Mouse (Mus musculus): ENCODE data around the gene P2ry6. TPM values are rescaled to one million over a fixed set of nuclear protein-coding genes. Genes with fewer than 3 reads are reported as not detected.

Gene P2ry6
- 11.4 and 15.7 TPM in 2 replicates for polyA plus RNA-seq (2015; fragmentation: Nextera tagmentation; extraction: Ambion mirVana)

DNA sequence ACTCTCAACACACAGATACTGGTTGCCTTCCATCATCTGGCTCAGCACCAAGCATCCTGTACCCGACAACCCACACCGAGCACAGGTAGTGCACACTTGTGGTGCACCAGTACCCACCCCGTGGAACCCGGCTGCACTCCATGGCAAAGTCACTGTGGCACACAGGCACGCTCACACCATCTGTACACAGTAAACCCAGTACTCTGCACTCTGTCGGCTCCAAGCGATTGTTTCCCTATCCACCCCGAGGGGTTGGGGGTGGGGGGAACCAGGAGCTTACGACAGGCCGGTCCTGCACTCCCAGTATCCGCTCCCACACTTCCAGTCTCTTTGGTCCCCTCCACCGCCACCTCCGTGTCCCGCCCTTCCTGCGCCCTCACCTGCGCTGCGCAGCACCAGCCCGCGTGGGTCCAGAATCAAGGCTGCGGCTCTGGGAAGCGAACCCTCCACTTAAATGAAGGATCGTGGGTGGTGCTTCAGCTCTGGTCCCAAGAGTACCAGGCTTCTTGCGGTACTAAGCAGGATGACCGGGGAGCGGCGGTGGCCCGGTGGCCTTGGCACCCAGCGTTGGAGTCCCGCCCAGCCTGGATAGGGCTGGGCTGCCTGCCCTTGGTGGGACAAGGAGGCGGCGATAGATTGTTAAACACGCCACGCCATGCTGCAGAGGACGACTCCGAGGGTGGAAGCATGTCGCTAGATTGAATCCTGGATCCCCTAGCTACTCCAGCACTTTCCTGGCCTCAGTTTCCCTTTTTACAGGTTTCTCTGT, at the start of gene P2ry6:
P2ry6 (minus strand) TSS at position 515 of the 769 bp plus-strand sequence.

DNA sequence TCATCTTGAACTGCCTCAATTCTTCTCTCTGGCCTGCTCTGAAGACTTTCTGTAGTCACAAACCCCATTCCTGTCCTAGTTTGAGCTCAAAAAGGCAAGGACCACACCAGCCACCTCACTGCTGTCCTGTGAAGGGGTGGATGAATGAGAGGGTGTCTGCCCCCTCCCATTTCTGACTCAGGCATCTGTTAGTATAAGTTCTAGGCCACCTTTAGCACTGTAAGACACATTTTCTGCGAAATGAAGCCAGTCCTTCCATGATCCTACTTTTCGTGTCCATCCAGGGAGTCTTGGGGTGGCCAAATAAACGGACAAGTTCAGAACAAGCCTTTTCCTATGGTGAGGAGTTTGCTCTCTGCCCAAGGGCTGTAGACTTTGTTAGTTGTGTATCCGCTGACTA, 38.1 kb upstream of the P2ry6 start, which contains the start of gene P2ry2:
P2ry2 (minus strand) TSS at position 326 of the 400 bp plus-strand sequence.

DNA sequence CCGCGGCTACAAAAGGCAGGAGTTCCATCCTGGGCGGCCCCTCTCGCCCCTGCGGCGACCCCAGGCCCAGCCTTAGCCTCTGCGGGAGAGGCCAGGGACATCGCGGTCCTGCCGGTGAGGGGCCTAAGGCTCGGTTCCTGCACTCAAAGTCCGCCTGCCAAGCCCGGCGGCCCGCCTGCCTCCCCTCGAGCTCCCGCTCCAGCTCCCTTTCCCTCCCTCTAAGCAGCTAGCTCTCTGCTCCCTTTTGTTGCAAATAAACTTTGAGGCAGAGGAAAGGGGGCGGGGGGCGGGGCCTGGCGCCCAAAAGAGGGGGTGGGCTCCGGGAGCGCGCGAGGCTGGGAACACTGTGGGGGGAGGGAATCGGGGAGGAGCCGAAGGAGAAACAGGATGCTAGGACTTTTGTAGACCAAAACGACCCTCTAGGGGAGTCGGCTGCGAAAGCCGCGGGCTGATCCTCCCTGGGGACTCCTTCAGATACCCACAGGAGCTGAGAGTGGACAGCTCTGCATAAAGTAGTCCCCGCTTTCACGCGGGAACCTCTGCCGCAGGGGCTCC, 42.4 kb downstream of the P2ry6 start, which contains the start of gene Arhgef17:
Arhgef17 (minus strand) TSS at position 182 of the 555 bp plus-strand sequence.

Other genes starting within 250 kb of the P2ry6 start
- 20.1 and 22.4 TPM in 2 replicates for gene Relt, start 111.2 kb downstream of the P2ry6 start, polyA plus RNA-seq (2015; fragmentation: Nextera tagmentation; extraction: Ambion mirVana)
- gene Arhgef17, start 42.5 kb downstream of the P2ry6 start, polyA plus RNA-seq (2015; fragmentation: Nextera tagmentation; extraction: Ambion mirVana), result 1.9 and 2.7 TPM in 2 replicates
- gene P2ry2, start 38.2 kb upstream of the P2ry6 start, polyA plus RNA-seq (2015; fragmentation: Nextera tagmentation; extraction: Ambion mirVana), result 4.8 and 5.7 TPM in 2 replicates
- gene Fchsd2, start 118.2 kb upstream of the P2ry6 start, polyA plus RNA-seq (2015; fragmentation: Nextera tagmentation; extraction: Ambion mirVana), result 10.6 and 13.0 TPM in 2 replicates